Mouse (Mus musculus): Measurements from ENCODE around the gene Ucp2. TPM values are rescaled to one million over a fixed set of nuclear protein-coding genes. Genes with fewer than 3 reads are reported as not detected.
"Not testable (repeated sequence)": the region's sequence is repeated elsewhere in the genome, so short reads cannot be mapped to it uniquely, and the experiment has no call there.

The Ucp2 gene
- polyA plus RNA-seq, 1 experiment: 1,120 TPM

GRCm38 (mm10) chr7:100473846-100474454 is 19.2 kb upstream of the Ucp2 start:
- no peak overlapping the region for H3K27ac ChIP-seq (ENCODE audit: control insufficient read depth, insufficient read depth, low read length)
- no peaks in the 10 kb centered on the region for H3K27me3 ChIP-seq (ENCODE audit: control insufficient read depth, insufficient read depth, low read length)
- 86% methylated on average over 9 of the region's 9 CpGs for WGBS
- no peak overlapping the region for H3K4me3 ChIP-seq (ENCODE audit: control insufficient read depth, insufficient read depth, low read length)
- TF ChIP-seq POLR2A (IDR thresholded peaks at IDR 0.05; ENCODE audit: control insufficient read depth, extremely low read depth, insufficient read depth, low read length, poor library complexity) (no peak), CTCF (IDR thresholded peaks at IDR 0.05; ENCODE audit: borderline replicate concordance, control insufficient read depth, extremely low read depth, insufficient read depth, low read length, poor library complexity) (no peak)
- H3K36me3 ChIP-seq (ENCODE audit: control insufficient read depth, insufficient read depth, low read length): peaks cover 4% of the 10 kb centered on the region; the same call in 1 of the 2 replicates
- peaks cover 6% of the 10 kb centered on the region; the same call in 1 of the 2 replicates for H3K4me1 ChIP-seq (replicated peaks; ENCODE audit: control insufficient read depth, insufficient read depth, low read length)
- DNase-seq: no peak

- H3K4me1 ChIP-seq (replicated peaks; ENCODE audit: control insufficient read depth, insufficient read depth, low read length): peaks cover 6% of the 10 kb centered on the region; the same call in 1 of the 2 replicates
- WGBS: 87% methylated on average over 1 of the region's 1 CpGs
- no peak for DNase-seq
- no peak overlapping the region for H3K4me3 ChIP-seq (ENCODE audit: control insufficient read depth, insufficient read depth, low read length)
- H3K36me3 ChIP-seq (ENCODE audit: control insufficient read depth, insufficient read depth, low read length): no peaks in the 10 kb centered on the region
- no peak overlapping the region for H3K27ac ChIP-seq (ENCODE audit: control insufficient read depth, insufficient read depth, low read length)
- no peak for TF ChIP-seq POLR2A (IDR thresholded peaks at IDR 0.05; ENCODE audit: control insufficient read depth, extremely low read depth, insufficient read depth, low read length, poor library complexity)
- TF ChIP-seq CTCF (IDR thresholded peaks at IDR 0.05; ENCODE audit: borderline replicate concordance, control insufficient read depth, extremely low read depth, insufficient read depth, low read length, poor library complexity): no peak
- no peaks in the 10 kb centered on the region for H3K27me3 ChIP-seq (ENCODE audit: control insufficient read depth, insufficient read depth, low read length)
These were observed 18.5 kb upstream of the Ucp2 start for GRCm38 (mm10) chr7:100474680-100475079.

DNA sequence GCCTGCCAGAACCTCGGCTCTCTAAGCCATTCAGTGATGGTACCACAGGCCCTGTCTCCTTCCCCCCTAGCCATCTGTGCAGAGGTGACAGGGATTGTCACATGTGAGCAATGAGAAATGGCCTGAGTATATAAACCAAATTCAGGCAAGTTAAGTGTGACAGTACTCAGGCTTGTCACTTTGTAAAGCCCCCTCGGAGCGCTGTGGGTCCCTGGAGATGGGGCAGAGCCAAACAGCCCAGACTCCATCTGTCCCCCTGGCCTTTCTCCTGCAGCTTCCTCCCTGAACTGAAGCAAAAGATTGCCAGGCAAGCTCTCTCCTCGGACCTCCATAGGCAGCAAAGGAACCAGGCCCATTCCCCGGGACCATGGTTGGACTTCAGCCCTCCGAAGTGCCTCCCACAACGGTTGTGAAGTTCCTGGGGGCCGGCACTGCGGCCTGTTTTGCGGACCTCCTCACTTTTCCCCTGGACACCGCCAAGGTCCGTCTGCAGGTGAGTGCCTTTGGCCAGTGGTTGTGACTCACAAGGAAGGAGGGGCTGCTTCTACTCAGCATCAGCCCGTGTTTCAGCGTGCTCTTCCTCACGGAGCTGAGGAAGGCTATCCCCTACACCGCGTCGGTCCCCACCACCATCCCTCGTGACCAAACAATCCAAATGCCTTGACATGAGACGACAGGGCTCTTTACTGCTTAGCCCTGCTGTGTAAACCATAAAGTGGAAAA is 13.9 kb upstream of the Ucp2 start:
- DNase-seq: no peak
- no peak for TF ChIP-seq POLR2A (IDR thresholded peaks at IDR 0.05; ENCODE audit: control insufficient read depth, extremely low read depth, insufficient read depth, low read length, poor library complexity)
- no peak for TF ChIP-seq CTCF (IDR thresholded peaks at IDR 0.05; ENCODE audit: borderline replicate concordance, control insufficient read depth, extremely low read depth, insufficient read depth, low read length, poor library complexity)
- Histone ChIP-seq H3K36me3 (ENCODE audit: control insufficient read depth, insufficient read depth, low read length) (no peaks in the 10 kb centered on the region), H3K4me1 (replicated peaks; ENCODE audit: control insufficient read depth, insufficient read depth, low read length) (peaks cover 5% of the 10 kb centered on the region; the same call in 1 of the 2 replicates), H3K27ac (ENCODE audit: control insufficient read depth, insufficient read depth, low read length) (no peak overlapping the region), H3K27me3 (ENCODE audit: control insufficient read depth, insufficient read depth, low read length) (no peaks in the 10 kb centered on the region), H3K4me3 (ENCODE audit: control insufficient read depth, insufficient read depth, low read length) (no peak overlapping the region)
- WGBS: 93% methylated on average over 20 of the region's 20 CpGs

- Histone ChIP-seq H3K4me3 (ENCODE audit: control insufficient read depth, insufficient read depth, low read length) (no peak overlapping the region), H3K4me1 (replicated peaks; ENCODE audit: control insufficient read depth, insufficient read depth, low read length) (peaks cover 5% of the 10 kb centered on the region; the same call in 1 of the 2 replicates), H3K36me3 (ENCODE audit: control insufficient read depth, insufficient read depth, low read length) (no peaks in the 10 kb centered on the region), H3K27ac (ENCODE audit: control insufficient read depth, insufficient read depth, low read length) (no peak overlapping the region), H3K27me3 (ENCODE audit: control insufficient read depth, insufficient read depth, low read length) (no peaks in the 10 kb centered on the region)
- 86% methylated on average over 15 of the region's 15 CpGs for WGBS
- DNase-seq: no peak
- TF ChIP-seq CTCF (IDR thresholded peaks at IDR 0.05; ENCODE audit: borderline replicate concordance, control insufficient read depth, extremely low read depth, insufficient read depth, low read length, poor library complexity) (no peak), POLR2A (IDR thresholded peaks at IDR 0.05; ENCODE audit: control insufficient read depth, extremely low read depth, insufficient read depth, low read length, poor library complexity) (no peak)
These were observed 13.3 kb upstream of the Ucp2 start for GRCm38 (mm10) chr7:100479823-100480164.

DNA sequence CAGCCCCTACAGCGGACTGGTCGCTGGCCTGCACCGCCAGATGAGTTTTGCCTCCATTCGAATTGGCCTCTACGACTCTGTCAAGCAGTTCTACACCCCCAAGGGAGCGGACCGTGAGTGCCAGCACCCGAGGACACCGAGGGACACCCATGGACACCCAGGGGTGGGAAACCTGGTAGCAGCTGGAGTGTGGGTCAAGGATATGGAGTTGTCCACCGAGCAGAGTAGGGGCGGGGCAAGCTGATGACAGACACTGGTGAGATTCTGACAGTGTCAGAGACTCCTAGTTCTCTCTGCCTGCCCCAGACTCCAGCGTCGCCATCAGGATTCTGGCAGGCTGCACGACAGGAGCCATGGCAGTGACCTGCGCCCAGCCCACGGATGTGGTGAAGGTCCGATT is 13.0 kb upstream of the Ucp2 start:
- WGBS: 95% methylated on average over 17 of the region's 17 CpGs
- Histone ChIP-seq H3K36me3 (ENCODE audit: control insufficient read depth, insufficient read depth, low read length) (no peaks in the 10 kb centered on the region), H3K4me3 (ENCODE audit: control insufficient read depth, insufficient read depth, low read length) (no peak overlapping the region), H3K4me1 (replicated peaks; ENCODE audit: control insufficient read depth, insufficient read depth, low read length) (peaks cover 5% of the 10 kb centered on the region; the same call in 1 of the 2 replicates), H3K27ac (ENCODE audit: control insufficient read depth, insufficient read depth, low read length) (no peak overlapping the region), H3K27me3 (ENCODE audit: control insufficient read depth, insufficient read depth, low read length) (no peaks in the 10 kb centered on the region)
- TF ChIP-seq CTCF (IDR thresholded peaks at IDR 0.05; ENCODE audit: borderline replicate concordance, control insufficient read depth, extremely low read depth, insufficient read depth, low read length, poor library complexity): no peak
- TF ChIP-seq POLR2A (IDR thresholded peaks at IDR 0.05; ENCODE audit: control insufficient read depth, extremely low read depth, insufficient read depth, low read length, poor library complexity): no peak
- no peak for DNase-seq

- not testable (repeated sequence) for H3K4me3 ChIP-seq (ENCODE audit: control insufficient read depth, insufficient read depth, low read length); H3K4me1 ChIP-seq (replicated peaks; ENCODE audit: control insufficient read depth, insufficient read depth, low read length); H3K27me3 ChIP-seq (ENCODE audit: control insufficient read depth, insufficient read depth, low read length); H3K36me3 ChIP-seq (ENCODE audit: control insufficient read depth, insufficient read depth, low read length); H3K27ac ChIP-seq (ENCODE audit: control insufficient read depth, insufficient read depth, low read length); DNase-seq
- 51% methylated on average over 2 of the region's 2 CpGs for WGBS
These were observed 11.1 kb upstream of the Ucp2 start for GRCm38 (mm10) chr7:100482046-100482445.

All from thymus, adult 2 months (tissue).